In the genomic region with DNA sequence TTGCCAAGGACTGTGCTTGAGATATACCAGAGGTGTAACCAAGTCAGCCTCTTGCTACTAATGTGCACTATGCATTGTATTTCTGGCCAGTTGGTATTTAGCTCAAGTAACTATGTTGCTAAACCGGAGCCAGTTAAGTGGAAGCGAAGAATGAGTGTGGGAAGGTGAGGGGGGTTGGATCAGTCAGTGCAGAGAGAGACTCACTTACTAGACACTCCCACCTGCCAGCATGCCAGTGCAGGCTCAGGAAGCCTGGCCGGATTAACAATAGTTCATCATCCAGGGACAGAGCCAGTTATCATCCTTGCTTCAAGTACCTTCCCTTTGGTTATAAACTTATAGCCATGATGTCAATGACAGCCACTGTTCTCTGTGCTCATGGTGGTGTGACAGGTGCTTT, we compare ENCODE assay signal across 20 mouse cellular contexts.
"Had no signal": no experiment of that assay in that cellular context is flagged by ENCODE, and none has a peak within 500 bp of the region (broad histone marks: within the 10 kb centered on the region; RNA-seq: fewer than 3 reads in every experiment).

No protein-coding gene starts in this region.

- H3K9ac ChIP-seq: kidney, embryonic 15.5 days; liver, embryonic 13.5 days; midbrain, embryonic 13.5 days; neural tube, embryonic 13.5 days had no signal

- H3K4me3 ChIP-seq: kidney, embryonic 15.5 days; left cerebral cortex, adult 2 months; liver, embryonic 13.5 days; megakaryocyte, embryonic 14.5 days; midbrain, embryonic 10.5 days; midbrain, embryonic 13.5 days; myocyte; neural tube, embryonic 13.5 days had no signal

- H3K9me3 ChIP-seq: kidney, embryonic 15.5 days; liver, embryonic 13.5 days; megakaryocyte, embryonic 14.5 days; midbrain, embryonic 10.5 days; midbrain, embryonic 13.5 days; neural tube, embryonic 13.5 days had no signal

- DNase-seq: kidney, adult 2 months; kidney, postnatal 10 days; kidney, postnatal 36 days; layer of hippocampus, postnatal 36 days; liver, embryonic 13.5 days; lung, adult 2 months; lung, postnatal 36 days; retina, postnatal 1 day; right cerebral cortex, postnatal 4 days; thymus, adult 18-20 months; thymus, postnatal 36 days had no signal

- H3K36me3 ChIP-seq: kidney, embryonic 15.5 days; liver, embryonic 13.5 days; midbrain, embryonic 10.5 days; midbrain, embryonic 13.5 days; neural tube, embryonic 13.5 days had no signal

- H3K4me2 ChIP-seq: kidney, embryonic 15.5 days; liver, embryonic 13.5 days; midbrain, embryonic 13.5 days; neural tube, embryonic 13.5 days had no signal

- H3K4me1 ChIP-seq: liver, embryonic 13.5 days; megakaryocyte, embryonic 14.5 days; midbrain, embryonic 13.5 days had no signal

- H3K27ac ChIP-seq: kidney, embryonic 15.5 days; left cerebral cortex, adult 2 months; liver, embryonic 13.5 days; midbrain, embryonic 10.5 days; midbrain, embryonic 13.5 days; neural tube, embryonic 13.5 days; stomach, postnatal 0 days had no signal

- H3K27me3 ChIP-seq: kidney, embryonic 15.5 days; liver, embryonic 13.5 days; midbrain, embryonic 13.5 days; neural tube, embryonic 13.5 days had no signal

- ATAC-seq: midbrain, embryonic 13.5 days; midbrain, embryonic 16.5 days had no signal
